ENCODE assay signal across 14 mouse cellular contexts in the genomic region with DNA sequence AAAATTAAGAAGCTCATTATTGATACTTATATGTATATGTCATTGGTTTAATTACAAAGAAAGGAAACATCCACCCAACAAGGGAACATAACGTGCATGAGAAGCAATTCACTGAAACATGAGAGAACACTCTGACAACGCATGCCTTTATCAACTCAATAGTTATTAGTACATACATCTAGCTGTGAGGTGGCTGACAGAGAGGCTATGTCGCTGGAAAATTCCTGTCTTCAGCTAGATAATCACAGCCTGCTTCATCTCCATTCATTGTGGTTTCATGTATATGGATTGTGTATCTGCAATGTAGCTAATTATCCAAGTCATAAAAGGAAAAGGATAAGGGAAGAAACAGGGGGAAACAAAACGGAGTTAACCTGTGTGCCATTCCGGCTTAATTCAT.
"Had no signal": no experiment of that assay in that cellular context is flagged by ENCODE, and none has a peak within 500 bp of the region (broad histone marks: within the 10 kb centered on the region; RNA-seq: fewer than 3 reads in every experiment).

No protein-coding gene starts in this region.

- H3K9me3 ChIP-seq: kidney, embryonic 15.5 days; liver, embryonic 13.5 days had no signal

- DNase-seq: kidney, adult 8-10 months; kidney, postnatal 10 days; kidney, postnatal 36 days; layer of hippocampus, postnatal 36 days; liver, embryonic 13.5 days; lung, adult 2 months; lung, postnatal 14 days; lung, postnatal 4 days; thymus, adult 18-20 months; thymus, postnatal 36 days had no signal

- H3K4me3 ChIP-seq: kidney, embryonic 15.5 days; left cerebral cortex, adult 2 months; liver, embryonic 13.5 days; myocyte had no signal

- H3K27me3 ChIP-seq: kidney, embryonic 15.5 days; liver, embryonic 13.5 days had no signal

- H3K27ac ChIP-seq: kidney, embryonic 15.5 days; left cerebral cortex, adult 2 months; liver, embryonic 13.5 days had no signal

- H3K36me3 ChIP-seq: kidney, embryonic 15.5 days; liver, embryonic 13.5 days had no signal

- H3K9ac ChIP-seq: kidney, embryonic 15.5 days; liver, embryonic 13.5 days had no signal

- H3K4me1 ChIP-seq: kidney, embryonic 15.5 days; liver, embryonic 13.5 days had no signal

- H3K4me2 ChIP-seq: kidney, embryonic 15.5 days; liver, embryonic 13.5 days; midbrain, embryonic 11.5 days had no signal
